Mouse (Mus musculus): ENCODE results near the gene 4930449I24Rik.
A peak's percentile ranks its signal among the peaks of the same experiment; 100 is the strongest.
"Not testable (repeated sequence)": the region's sequence is repeated elsewhere in the genome, so short reads cannot be mapped to it uniquely, and the experiment has no call there.

Gene 4930449I24Rik

DNA sequence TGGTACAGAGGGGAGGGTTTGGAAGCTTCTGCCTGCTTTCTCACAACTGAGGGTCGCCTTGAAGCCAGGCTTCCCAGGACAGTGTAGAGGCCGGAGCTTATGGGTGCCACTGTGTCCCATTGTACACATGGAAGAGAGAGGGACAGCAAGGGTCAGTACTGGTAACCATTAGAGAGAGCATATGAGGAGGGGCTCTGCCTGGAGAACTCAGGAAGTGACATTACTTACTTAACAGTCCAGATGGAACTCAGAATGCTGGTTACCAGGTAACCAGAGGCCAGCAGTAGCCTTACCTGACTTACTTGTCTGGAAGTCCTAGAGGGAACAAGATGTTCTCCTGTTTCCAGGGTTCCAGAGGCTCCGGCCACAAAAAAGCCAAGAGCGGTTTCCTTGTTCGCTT is at the start of gene 4930449I24Rik:
4930449I24Rik (plus strand) TSS at position 301 of the 400 bp plus-strand sequence.
- not testable (repeated sequence) for H3K9me3 ChIP-seq (ENCODE audit: low read length); H3K27me3 ChIP-seq (ENCODE audit: insufficient read depth, low read length); H3K36me3 ChIP-seq (ENCODE audit: insufficient read depth, low read length)

DNA sequence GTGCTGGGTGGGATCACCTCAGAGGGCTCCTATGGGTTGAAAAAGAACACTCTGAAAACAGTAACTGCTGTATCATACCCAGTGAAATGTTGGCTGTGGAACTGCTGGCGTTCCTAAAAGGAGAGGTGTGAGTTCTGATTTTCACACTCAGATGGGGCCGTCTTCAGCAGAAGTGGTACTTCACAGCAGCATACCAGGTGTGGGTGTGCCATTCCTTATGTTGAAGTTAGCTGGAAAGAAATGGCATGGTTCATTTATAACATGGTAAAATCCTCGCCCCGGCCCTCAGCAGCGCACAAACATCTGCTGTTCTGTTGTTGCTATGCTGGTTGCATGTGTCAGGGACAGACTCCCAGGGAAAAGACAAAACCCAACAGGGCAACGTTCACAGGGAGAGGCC is 48.6 kb upstream of the 4930449I24Rik start:
- TF ChIP-seq NANOG (IDR thresholded peaks at IDR 0.05; ENCODE audit: borderline replicate concordance, low read length) = no peak
- TF ChIP-seq CTCF (conservative IDR thresholded peaks at IDR 0.05; ENCODE audit: low read length) = no peak
- no peak for TF ChIP-seq POU5F1 (IDR thresholded peaks at IDR 0.05; ENCODE audit: borderline replicate concordance, low read length)
- no peaks in the 10 kb centered on the region for H3K4me1 ChIP-seq (replicated peaks; ENCODE audit: low read depth, low read length)
- H3K27me3 ChIP-seq (ENCODE audit: insufficient read depth, low read length) = no peaks in the 10 kb centered on the region
- peaks cover 65% of the 10 kb centered on the region for H3K36me3 ChIP-seq (ENCODE audit: insufficient read depth, low read length)
- no peak overlapping the region for H3K4me3 ChIP-seq (replicated peaks; ENCODE audit: low read length)
- peaks cover 5% of the 10 kb centered on the region; the same call in 1 of the 2 replicates for H3K9me3 ChIP-seq (ENCODE audit: low read length)

More for the DNA sequence above, at the start of gene 4930449I24Rik:
- H3K4me1 ChIP-seq (replicated peaks; ENCODE audit: low read depth, low read length); H3K4me3 ChIP-seq (replicated peaks; ENCODE audit: low read length): not testable (repeated sequence)

DNA sequence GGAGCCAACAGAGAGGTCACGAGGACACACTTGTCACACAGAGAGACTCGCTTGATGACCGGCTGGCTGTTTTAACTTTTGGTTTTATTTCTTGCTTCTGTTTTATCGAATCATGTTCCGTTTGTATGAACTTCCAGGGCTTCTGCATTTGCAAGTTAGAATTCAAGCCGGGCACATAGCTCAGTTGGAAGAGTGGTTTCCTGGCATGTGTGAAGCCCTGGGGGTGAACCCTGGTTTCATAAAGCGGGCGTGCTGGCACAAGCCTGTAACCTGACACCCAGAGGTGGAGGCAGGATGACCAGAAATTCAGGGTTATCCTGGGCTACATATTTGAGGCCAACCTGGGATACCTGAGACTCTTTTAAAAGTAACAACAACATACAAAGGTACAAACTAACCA is 40.6 kb upstream of the 4930449I24Rik start:
- Histone ChIP-seq H3K4me3 (replicated peaks; ENCODE audit: low read length) (no peak overlapping the region), H3K4me1 (replicated peaks; ENCODE audit: low read depth, low read length) (peaks cover 17% of the 10 kb centered on the region), H3K36me3 (ENCODE audit: insufficient read depth, low read length) (peaks cover 80% of the 10 kb centered on the region), H3K27me3 (ENCODE audit: insufficient read depth, low read length) (no peaks in the 10 kb centered on the region), H3K9me3 (ENCODE audit: low read length) (no peaks in the 10 kb centered on the region)
- no peak for TF ChIP-seq CTCF (conservative IDR thresholded peaks at IDR 0.05; ENCODE audit: low read length)
- TF ChIP-seq POU5F1 (IDR thresholded peaks at IDR 0.05; ENCODE audit: borderline replicate concordance, low read length) = no peak
- no peak for TF ChIP-seq NANOG (IDR thresholded peaks at IDR 0.05; ENCODE audit: borderline replicate concordance, low read length)

DNA sequence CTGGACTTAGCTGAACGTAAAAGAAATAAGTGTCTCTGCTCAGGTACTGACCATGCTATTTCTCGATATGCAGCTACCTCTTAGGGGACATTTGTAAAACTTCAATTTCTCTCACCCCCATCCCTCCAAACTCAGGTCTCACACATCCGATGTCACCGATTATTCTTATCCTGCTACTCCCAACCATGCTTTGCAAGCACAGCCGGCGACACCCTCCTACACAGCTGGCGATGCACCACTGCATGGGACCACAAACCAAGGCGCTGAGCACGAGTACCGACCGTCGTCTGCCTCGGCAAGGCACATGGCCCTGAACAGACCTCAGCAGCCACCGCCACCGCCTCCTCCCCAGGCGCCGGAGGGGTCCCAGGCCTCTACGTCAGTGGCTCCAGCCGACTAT is 35.5 kb upstream of the 4930449I24Rik start:
- TF ChIP-seq POU5F1 (IDR thresholded peaks at IDR 0.05; ENCODE audit: borderline replicate concordance, low read length) (no peak), CTCF (conservative IDR thresholded peaks at IDR 0.05; ENCODE audit: low read length) (no peak), NANOG (IDR thresholded peaks at IDR 0.05; ENCODE audit: borderline replicate concordance, low read length) (no peak)
- no peak overlapping the region for H3K4me3 ChIP-seq (replicated peaks; ENCODE audit: low read length)
- H3K9me3 ChIP-seq (ENCODE audit: low read length) = no peaks in the 10 kb centered on the region
- peaks cover 9% of the 10 kb centered on the region for H3K4me1 ChIP-seq (replicated peaks; ENCODE audit: low read depth, low read length)
- H3K36me3 ChIP-seq (ENCODE audit: insufficient read depth, low read length) = peaks cover 84% of the 10 kb centered on the region
- no peaks in the 10 kb centered on the region for H3K27me3 ChIP-seq (ENCODE audit: insufficient read depth, low read length)

DNA sequence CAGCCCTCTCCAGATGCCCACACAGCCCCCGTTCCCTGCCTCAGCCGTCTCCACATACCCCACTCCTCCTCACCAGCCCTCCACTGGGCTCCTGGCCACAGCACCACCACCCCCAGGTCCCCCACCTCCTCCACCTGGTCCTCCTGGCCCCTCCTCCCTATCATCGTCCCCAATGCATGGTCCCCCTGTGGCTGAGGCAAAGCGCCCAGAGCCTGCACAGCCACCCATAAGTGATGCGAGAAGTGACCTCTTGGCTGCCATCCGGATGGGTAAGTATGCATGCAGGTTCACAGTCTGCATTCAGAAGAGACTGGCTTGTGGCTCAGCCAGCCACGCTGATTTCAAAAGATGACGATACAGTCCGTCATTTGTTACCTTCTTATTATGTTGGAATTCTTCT is 33.9 kb upstream of the 4930449I24Rik start:
- Histone ChIP-seq H3K4me1 (replicated peaks; ENCODE audit: low read depth, low read length) (peaks cover 8% of the 10 kb centered on the region), H3K9me3 (ENCODE audit: low read length) (no peaks in the 10 kb centered on the region), H3K36me3 (ENCODE audit: insufficient read depth, low read length) (peaks cover 78% of the 10 kb centered on the region), H3K27me3 (ENCODE audit: insufficient read depth, low read length) (no peaks in the 10 kb centered on the region), H3K4me3 (replicated peaks; ENCODE audit: low read length) (no peak overlapping the region)
- TF ChIP-seq CTCF (conservative IDR thresholded peaks at IDR 0.05; ENCODE audit: low read length) = no peak

DNA sequence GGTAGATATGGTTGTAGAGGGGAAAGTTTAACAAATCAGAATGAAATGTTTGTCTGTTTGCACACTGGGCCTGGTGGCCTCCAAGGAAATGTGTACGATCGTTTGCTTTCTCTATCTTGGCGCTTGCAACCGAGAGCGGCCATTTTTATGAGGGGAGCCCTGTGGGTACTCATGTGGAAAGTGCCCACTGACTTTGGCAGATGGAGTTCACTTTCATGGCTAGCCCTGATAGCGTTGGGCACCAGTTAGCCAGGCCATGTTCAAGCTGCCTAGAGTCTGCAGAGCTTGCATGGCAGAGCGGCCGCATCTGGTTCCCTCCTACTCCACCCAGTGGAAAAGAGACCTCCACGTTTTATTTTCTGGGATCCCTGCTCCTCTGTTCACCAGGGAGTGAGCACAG is 31.4 kb upstream of the 4930449I24Rik start:
- TF ChIP-seq POU5F1 (IDR thresholded peaks at IDR 0.05; ENCODE audit: borderline replicate concordance, low read length) = no peak
- TF ChIP-seq CTCF (conservative IDR thresholded peaks at IDR 0.05; ENCODE audit: low read length) = no peak
- TF ChIP-seq NANOG (IDR thresholded peaks at IDR 0.05; ENCODE audit: borderline replicate concordance, low read length) = no peak
- no peaks in the 10 kb centered on the region for H3K9me3 ChIP-seq (ENCODE audit: low read length)
- peaks cover 8% of the 10 kb centered on the region for H3K4me1 ChIP-seq (replicated peaks; ENCODE audit: low read depth, low read length)
- peaks cover 62% of the 10 kb centered on the region for H3K36me3 ChIP-seq (ENCODE audit: insufficient read depth, low read length)
- H3K27me3 ChIP-seq (ENCODE audit: insufficient read depth, low read length) = no peaks in the 10 kb centered on the region
- no peak overlapping the region for H3K4me3 ChIP-seq (replicated peaks; ENCODE audit: low read length)

DNA sequence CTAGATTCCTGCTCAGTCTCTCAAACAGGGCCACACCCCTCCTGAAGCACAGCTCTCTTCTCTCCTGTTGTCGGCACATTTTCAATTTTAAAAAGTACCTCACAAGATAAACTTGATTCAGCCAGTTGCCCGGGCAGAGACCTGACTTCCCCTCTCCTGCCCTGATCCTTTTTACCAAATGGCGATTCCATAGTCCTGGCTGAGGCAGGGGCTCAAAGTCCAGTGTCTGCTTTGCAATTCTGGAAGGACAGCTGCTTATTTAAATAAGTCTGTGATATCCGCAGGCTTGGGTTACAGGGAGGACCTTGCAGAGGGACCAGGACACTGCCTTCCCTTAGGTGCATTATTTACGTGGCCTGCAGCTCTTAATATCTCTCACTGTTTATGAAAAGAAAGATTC is 30.9 kb upstream of the 4930449I24Rik start:
- Histone ChIP-seq H3K4me1 (replicated peaks; ENCODE audit: low read depth, low read length) (peaks cover 8% of the 10 kb centered on the region), H3K9me3 (ENCODE audit: low read length) (no peaks in the 10 kb centered on the region), H3K4me3 (replicated peaks; ENCODE audit: low read length) (no peak overlapping the region), H3K27me3 (ENCODE audit: insufficient read depth, low read length) (no peaks in the 10 kb centered on the region), H3K36me3 (ENCODE audit: insufficient read depth, low read length) (peaks cover 58% of the 10 kb centered on the region)
- no peak for TF ChIP-seq POU5F1 (IDR thresholded peaks at IDR 0.05; ENCODE audit: borderline replicate concordance, low read length)
- no peak for TF ChIP-seq NANOG (IDR thresholded peaks at IDR 0.05; ENCODE audit: borderline replicate concordance, low read length)
- no peak for TF ChIP-seq CTCF (conservative IDR thresholded peaks at IDR 0.05; ENCODE audit: low read length)

DNA sequence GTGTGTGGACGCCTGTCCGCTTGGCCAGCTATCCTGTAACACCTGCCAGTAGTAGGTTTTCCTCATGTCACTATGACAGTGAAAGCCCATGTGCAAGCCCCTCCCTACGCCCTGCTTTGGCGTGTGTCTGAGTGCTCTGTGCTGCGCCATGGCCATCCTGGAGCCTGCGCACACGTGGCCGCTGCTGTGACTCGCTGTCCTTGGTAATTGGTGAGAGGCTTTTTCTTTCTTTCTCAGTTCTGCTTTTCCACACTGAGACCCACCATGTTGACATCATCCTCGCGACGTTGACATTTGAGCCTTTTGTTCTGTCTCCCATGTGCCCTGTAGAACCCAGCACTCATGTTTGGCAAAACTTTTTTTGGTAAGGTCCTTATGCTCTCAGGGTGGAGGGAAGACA is 30.4 kb upstream of the 4930449I24Rik start:
- no peaks in the 10 kb centered on the region for H3K9me3 ChIP-seq (ENCODE audit: low read length)
- H3K4me1 ChIP-seq (replicated peaks; ENCODE audit: low read depth, low read length) = peaks cover 8% of the 10 kb centered on the region
- no peak for TF ChIP-seq CTCF (conservative IDR thresholded peaks at IDR 0.05; ENCODE audit: low read length)
- TF ChIP-seq POU5F1 (IDR thresholded peaks at IDR 0.05; ENCODE audit: borderline replicate concordance, low read length) = no peak
- TF ChIP-seq NANOG (IDR thresholded peaks at IDR 0.05; ENCODE audit: borderline replicate concordance, low read length) = no peak
- H3K4me3 ChIP-seq (replicated peaks; ENCODE audit: low read length) = no peak overlapping the region
- H3K27me3 ChIP-seq (ENCODE audit: insufficient read depth, low read length) = no peaks in the 10 kb centered on the region
- H3K36me3 ChIP-seq (ENCODE audit: insufficient read depth, low read length) = peaks cover 52% of the 10 kb centered on the region

DNA sequence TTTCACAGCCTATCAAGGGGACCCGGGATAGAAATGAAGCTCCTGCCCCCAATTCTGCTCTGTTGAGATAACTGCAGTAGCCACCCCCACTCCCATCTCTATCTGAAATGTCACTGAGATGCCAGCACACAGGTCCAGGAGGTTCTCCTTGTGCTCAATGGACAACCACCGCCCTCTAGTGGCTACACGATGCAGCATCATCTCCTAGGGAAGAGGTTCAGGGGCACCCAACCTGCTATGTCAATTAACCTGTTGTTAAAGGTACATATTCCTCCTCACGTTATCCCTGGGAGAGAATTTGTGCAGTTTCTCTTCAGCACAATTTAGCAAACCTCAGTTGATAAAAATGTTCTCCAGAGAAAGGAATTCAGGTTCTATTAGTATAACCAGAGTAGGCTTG is 22.6 kb upstream of the 4930449I24Rik start:
- not testable (repeated sequence) for H3K9me3 ChIP-seq (ENCODE audit: low read length); H3K4me1 ChIP-seq (replicated peaks; ENCODE audit: low read depth, low read length); H3K27me3 ChIP-seq (ENCODE audit: insufficient read depth, low read length); H3K4me3 ChIP-seq (replicated peaks; ENCODE audit: low read length); H3K36me3 ChIP-seq (ENCODE audit: insufficient read depth, low read length)
- peak; percentile 40 for TF ChIP-seq CTCF (conservative IDR thresholded peaks at IDR 0.05; ENCODE audit: low read length)

DNA sequence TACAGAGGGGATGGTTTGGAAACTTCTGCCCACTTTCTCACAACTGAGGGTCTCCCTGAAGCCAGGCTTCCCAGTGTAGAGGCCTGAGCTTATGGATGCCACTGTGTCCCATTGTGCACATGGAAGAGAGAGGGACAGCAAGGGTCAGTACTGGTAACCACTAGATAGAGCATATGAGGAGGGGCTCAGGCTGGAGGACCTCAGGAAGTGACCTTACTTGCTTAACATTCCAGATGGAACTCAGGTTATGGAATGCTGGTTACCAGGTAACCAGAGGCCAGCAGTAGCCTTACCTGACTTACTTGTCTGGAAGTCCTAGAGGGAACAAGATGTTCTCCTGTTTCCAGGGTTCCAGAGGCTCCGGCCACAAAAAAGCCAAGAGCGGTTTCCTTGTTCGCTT is 20.5 kb upstream of the 4930449I24Rik start, which contains the start of gene Gm6408:
Gm6408 (plus strand) TSS at position 301 of the 400 bp plus-strand sequence.
- H3K27me3 ChIP-seq (ENCODE audit: insufficient read depth, low read length); H3K9me3 ChIP-seq (ENCODE audit: low read length); H3K4me1 ChIP-seq (replicated peaks; ENCODE audit: low read depth, low read length); H3K36me3 ChIP-seq (ENCODE audit: insufficient read depth, low read length); H3K4me3 ChIP-seq (replicated peaks; ENCODE audit: low read length): not testable (repeated sequence)
